10 mouse cellular contexts compared by ENCODE assay signal in genomic region chr1:64060116-64060515, GRCm38 (mm10).
DNase-seq lines count a peak whose midpoint lies in the region; ATAC-seq lines count a peak whose summit lies in the region.
"Had no signal": no experiment of that assay in that cellular context is flagged by ENCODE, and none has a peak within 500 bp of the region (broad histone marks: within the 10 kb centered on the region; RNA-seq: fewer than 3 reads in every experiment).

No protein-coding gene starts in this region.

- peak; percentile 37 for DNase-seq in kidney, adult 11 months
- no peak for DNase-seq in forebrain, embryonic 10.5 days (ENCODE audit: extremely low spot score, low spot score)
- no peak for DNase-seq in urinary bladder, postnatal 4 days (ENCODE audit: low spot score in 2 of 2)
- no peak for DNase-seq in left cerebral cortex, postnatal 14 days (ENCODE audit: low spot score in 2 of 2)
- no peak for DNase-seq in gastrocnemius, postnatal 14 days

- intact Hi-C loops in left cerebral cortex, postnatal 14 days (cut with DNase I), result no loop called here
- intact Hi-C loops in gastrocnemius, postnatal 14 days (cut with DNase I; ENCODE audit: low total_unique reads), result no loop called here

- no peak overlapping the region for H3K9ac ChIP-seq in kidney, embryonic 16.5 days (replicated peaks; ENCODE audit: low read length)
- 0 out of 2 replicates have a peak overlapping the region, but pooled peaks have one; percentile 24 for H3K9ac ChIP-seq in hindbrain, embryonic 16.5 days (ENCODE audit: low read depth, low read length)
- no peak overlapping the region for H3K9ac ChIP-seq in neural tube, embryonic 12.5 days
- H3K9ac ChIP-seq: liver, embryonic 14.5 days had no signal

- WGBS in kidney, embryonic 16.5 days, result 71% methylated on average over 7 of the region's 7 CpGs
- WGBS in forebrain, embryonic 10.5 days, result 81% methylated on average over 7 of the region's 7 CpGs
- 41% methylated on average over 7 of the region's 7 CpGs for WGBS in hindbrain, embryonic 16.5 days
- WGBS in neural tube, embryonic 12.5 days, result 69% methylated on average over 7 of the region's 7 CpGs

- H3K4me2 ChIP-seq in kidney, embryonic 16.5 days (replicated peaks; ENCODE audit: low read depth, low read length), result no peak overlapping the region
- no peak overlapping the region for H3K4me2 ChIP-seq in hindbrain, embryonic 16.5 days (ENCODE audit: low read length)
- H3K4me2 ChIP-seq in neural tube, embryonic 12.5 days (replicated peaks), result peak overlapping the region; percentile 40

- H3K27ac ChIP-seq in kidney, embryonic 16.5 days (ENCODE audit: low read length), result no peak overlapping the region
- peak overlapping the region; percentile 77; the same call in 1 of the 2 replicates for H3K27ac ChIP-seq in forebrain, embryonic 10.5 days
- peak overlapping the region; percentile 37; the same call in 1 of the 2 replicates for H3K27ac ChIP-seq in hindbrain, embryonic 16.5 days (ENCODE audit: low read depth, low read length)
- H3K27ac ChIP-seq in neural tube, embryonic 12.5 days, result peak overlapping the region; percentile 46
- H3K27ac ChIP-seq: kidney, postnatal 0 days; liver, embryonic 14.5 days had no signal

- no peak overlapping the region for H3K4me3 ChIP-seq in kidney, embryonic 16.5 days (ENCODE audit: low read length)
- H3K4me3 ChIP-seq in forebrain, embryonic 10.5 days, result no peak overlapping the region
- H3K4me3 ChIP-seq in hindbrain, embryonic 16.5 days (ENCODE audit: low read length), result no peak overlapping the region
- H3K4me3 ChIP-seq in neural tube, embryonic 12.5 days, result no peak overlapping the region

- H3K27me3 ChIP-seq in kidney, embryonic 16.5 days (ENCODE audit: insufficient read depth, low read length), result no peaks in the 10 kb centered on the region
- no peaks in the 10 kb centered on the region for H3K27me3 ChIP-seq in forebrain, embryonic 10.5 days (ENCODE audit: poor library complexity, severe bottlenecking)
- H3K27me3 ChIP-seq in hindbrain, embryonic 16.5 days (replicated peaks; ENCODE audit: control insufficient read depth, insufficient read depth, low read length), result no peaks in the 10 kb centered on the region
- no peaks in the 10 kb centered on the region for H3K27me3 ChIP-seq in neural tube, embryonic 12.5 days (replicated peaks)

- no peaks in the 10 kb centered on the region; the same call in 1 of the 2 replicates for H3K36me3 ChIP-seq in kidney, embryonic 16.5 days (ENCODE audit: insufficient read depth, low read length)
- peaks cover 6% of the 10 kb centered on the region for H3K36me3 ChIP-seq in forebrain, embryonic 10.5 days (replicated peaks)
- H3K36me3 ChIP-seq in hindbrain, embryonic 16.5 days (ENCODE audit: control insufficient read depth, insufficient read depth, low read length), result no peaks in the 10 kb centered on the region
- H3K36me3 ChIP-seq in neural tube, embryonic 12.5 days, result no peaks in the 10 kb centered on the region

- ATAC-seq in kidney, embryonic 16.5 days (ENCODE audit: low FRiP score, low TSS enrichment), result no peak
- ATAC-seq in hindbrain, embryonic 16.5 days, result no peak
- no peak for ATAC-seq in neural tube, embryonic 12.5 days (ENCODE audit: low FRiP score, low read depth)

- peaks cover 16% of the 10 kb centered on the region for H3K4me1 ChIP-seq in kidney, embryonic 16.5 days (ENCODE audit: insufficient read depth, low read length)
- peaks cover 37% of the 10 kb centered on the region for H3K4me1 ChIP-seq in forebrain, embryonic 10.5 days
- peaks cover 43% of the 10 kb centered on the region for H3K4me1 ChIP-seq in hindbrain, embryonic 16.5 days (ENCODE audit: control insufficient read depth, insufficient read depth, low read depth, low read length)
- peaks cover 48% of the 10 kb centered on the region for H3K4me1 ChIP-seq in neural tube, embryonic 12.5 days

- 0 out of 2 replicates have a peak, but pooled peaks cover 3% of the 10 kb centered on the region for H3K9me3 ChIP-seq in kidney, embryonic 16.5 days (ENCODE audit: low read length)
- no peaks in the 10 kb centered on the region for H3K9me3 ChIP-seq in forebrain, embryonic 10.5 days
- H3K9me3 ChIP-seq in hindbrain, embryonic 16.5 days (ENCODE audit: control insufficient read depth, low read length), result no peaks in the 10 kb centered on the region
- no peaks in the 10 kb centered on the region for H3K9me3 ChIP-seq in neural tube, embryonic 12.5 days
